Mouse (Mus musculus): ENCODE measurements around the gene Arhgap27. TPM values are rescaled to one million over a fixed set of nuclear protein-coding genes. Genes with fewer than 3 reads are reported as not detected.

The Arhgap27 gene
- polyA plus RNA-seq, 1 experiment: 61.0 TPM

DNA sequence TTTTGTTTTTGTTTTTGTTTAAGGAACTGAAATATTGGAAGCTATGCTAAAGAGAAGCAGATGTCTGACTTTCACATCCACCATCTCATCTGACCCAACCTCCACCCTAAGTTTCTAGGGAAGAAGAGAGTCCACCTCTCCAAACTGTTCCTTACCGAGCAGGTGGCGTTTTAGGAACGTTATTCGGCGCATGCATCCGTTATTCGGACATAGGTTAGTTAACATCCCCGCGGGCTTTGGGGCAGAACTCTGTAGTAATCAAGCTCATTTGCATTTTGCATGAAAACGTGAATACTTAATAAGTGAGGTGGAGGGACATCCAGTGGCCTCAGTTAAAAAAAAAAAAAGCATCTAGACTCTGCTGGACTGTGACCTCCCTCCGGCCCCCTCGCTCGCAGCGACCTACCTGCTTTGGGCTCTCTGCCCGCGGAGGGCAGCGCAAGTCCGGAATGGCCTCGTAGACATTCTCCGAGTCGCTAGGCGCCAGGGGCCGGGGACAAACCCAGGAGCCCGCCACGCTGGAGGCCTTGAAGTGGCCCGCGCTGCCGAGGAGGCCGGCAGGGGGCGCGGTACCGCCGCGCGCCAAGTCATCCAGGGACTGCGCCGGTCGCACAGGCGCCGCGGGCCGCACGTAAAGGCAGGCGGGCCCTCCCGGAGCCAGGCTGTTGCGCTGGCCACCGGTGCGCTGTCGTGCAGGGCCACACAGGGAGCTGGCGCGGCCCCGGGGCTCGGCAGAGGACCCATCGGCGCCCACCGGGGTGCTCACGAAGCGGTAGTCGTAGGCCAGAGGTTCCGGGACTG is 3.5 kb downstream of the Arhgap27 start:
- WGBS: 8% methylated on average over 60 of the region's 60 CpGs
- no peak for DNase-seq (ENCODE audit: low read depth, low spot score)

DNA sequence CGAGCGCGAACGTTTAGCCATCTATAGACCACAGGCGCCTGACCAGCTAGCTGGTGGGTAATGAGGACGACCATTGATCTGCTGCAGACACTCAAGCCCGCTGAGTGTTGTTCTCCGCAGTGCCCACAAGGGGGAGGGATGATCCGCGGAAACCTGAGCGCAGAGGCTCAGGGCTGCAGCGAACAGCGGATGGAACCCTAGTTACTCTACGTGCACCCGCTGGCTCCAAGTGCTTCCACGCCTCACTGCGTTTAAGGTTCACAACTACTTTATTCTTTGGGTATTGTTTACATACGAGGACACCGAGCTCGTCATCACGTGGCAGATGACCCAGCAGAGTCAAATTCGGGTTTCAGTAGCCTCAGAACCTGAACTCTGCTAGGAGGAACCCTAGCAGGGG is 4.4 kb downstream of the Arhgap27 start:
- WGBS: 3% methylated on average over 22 of the region's 22 CpGs
- DNase-seq (ENCODE audit: low read depth, low spot score): no peak

DNA sequence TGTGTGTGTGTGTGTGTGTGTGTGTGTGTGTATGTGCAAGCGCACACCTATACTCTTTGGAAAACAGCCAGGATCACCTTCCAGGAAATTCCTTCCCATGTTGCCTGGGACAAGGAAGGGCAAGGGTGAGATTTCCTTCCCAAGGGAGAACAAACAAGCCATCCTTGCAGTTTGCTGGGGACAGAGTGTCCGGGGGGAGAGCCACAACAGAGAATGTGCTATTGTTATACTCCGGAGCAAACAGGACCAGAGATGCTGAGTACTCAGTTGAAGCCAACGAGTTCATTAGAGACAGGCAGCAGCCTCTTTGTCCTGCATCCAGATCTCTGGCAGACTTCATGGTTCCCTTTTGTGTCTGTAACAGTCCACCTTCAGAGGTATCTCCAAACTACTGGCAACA is 5.2 kb downstream of the Arhgap27 start:
- no peak for DNase-seq (ENCODE audit: low read depth, low spot score)
- 33% methylated on average over 4 of the region's 4 CpGs for WGBS

DNA sequence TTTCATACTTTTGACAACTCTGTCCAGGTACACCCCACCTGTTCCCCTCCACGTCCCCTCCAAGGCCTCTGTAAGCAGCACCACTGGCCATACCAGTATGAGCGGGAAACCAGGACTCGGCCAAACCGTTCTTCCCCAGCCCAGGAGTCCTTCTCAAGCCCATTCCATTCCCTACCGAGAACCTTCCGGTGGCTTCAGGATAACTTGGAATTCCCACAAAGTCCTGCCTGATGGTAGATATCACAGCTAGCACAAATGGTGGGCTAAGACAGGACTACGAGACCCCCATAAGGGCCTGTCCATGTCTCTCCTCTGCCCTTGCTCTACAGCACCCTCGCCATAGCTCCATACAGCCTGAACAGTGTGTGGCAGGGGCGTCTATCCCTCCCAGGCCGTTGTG is 5.8 kb downstream of the Arhgap27 start:
- WGBS: 89% methylated on average over 10 of the region's 10 CpGs
- DNase-seq (ENCODE audit: low read depth, low spot score): no peak

DNA sequence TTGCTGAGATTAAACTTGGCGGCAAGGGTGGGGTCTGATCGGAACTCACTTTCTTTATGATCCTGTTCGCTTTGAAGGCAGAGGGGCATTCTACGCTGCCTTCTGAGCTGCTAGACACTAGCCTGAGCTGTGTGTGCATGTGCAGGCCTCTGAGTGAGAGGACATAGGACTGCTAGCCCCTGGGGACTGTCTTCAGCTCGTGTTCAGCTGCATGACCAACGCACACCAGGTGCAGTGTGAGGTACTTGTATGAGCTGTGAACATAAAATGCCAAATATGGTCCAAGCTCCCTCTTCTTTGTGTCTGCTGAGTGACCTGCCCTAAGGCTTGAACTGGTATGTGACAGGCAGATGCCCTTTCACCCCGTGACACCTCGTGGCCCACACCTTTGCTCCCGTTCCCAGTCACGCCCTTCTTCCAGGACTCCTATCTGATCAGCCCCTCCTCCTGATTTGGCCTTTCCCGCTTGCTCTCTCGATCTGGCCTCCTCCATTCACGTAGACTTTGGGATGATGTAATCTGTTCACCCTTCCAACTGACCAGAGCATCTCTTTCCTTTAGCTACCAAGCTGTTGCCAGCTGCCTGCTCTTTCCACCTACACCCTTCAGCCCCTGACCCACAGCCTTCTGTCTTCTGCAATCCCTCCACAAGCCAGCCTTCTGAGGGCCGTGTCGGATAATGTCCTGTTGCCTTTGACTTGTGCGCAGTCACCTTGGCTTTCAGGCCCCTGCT is 6.4 kb downstream of the Arhgap27 start:
- WGBS: 57% methylated on average over 16 of the region's 16 CpGs
- no peak for DNase-seq (ENCODE audit: low read depth, low spot score)

DNA sequence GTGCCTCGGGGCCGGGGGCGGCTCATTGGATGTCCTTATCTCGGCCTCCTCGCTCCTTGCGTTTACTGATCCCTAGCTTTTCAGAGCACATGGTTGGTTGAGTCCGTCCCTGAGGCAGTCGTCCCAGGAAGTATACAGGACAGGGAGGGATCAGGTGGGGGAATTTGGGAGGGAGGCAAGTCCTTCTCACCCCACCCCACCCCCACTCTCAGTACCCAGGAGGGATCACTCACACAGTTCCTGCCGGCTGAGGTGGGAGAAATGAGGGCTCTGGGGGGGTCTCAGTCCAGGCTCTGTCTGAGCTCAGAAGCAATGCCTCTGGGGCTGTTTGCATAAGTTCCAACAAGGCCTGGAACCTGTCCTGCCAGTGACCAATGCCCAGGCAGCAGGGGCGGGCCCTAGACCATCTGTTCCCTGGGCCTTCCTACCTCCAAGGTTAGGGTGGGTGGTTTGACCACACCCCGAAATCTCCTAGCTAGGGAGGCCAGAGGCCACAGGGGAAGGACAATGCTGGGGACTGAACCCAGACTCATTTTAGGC is 7.4 kb downstream of the Arhgap27 start:
- 20% methylated on average over 11 of the region's 11 CpGs for WGBS
- DNase-seq (ENCODE audit: low read depth, low spot score): no peak

DNA sequence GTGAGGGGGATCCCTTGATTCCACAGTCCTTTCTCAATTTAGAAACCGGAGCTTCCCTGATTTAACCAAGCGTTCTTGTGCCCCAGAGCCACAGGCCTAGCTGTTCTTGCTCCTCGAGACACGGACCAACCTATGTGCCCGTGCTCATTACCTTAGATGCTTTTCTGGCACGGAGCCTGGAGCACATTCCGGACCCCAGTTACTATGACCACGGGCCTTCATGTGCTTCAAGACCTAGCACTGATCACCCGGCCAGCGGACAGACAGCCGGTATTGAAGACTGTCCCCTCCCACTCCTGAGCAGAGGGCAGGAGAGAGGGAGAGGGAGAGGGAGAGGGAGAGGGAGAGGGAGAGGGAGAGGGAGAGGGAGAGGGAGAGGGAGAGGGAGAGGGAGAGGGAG is 8.2 kb downstream of the Arhgap27 start:
- 12% methylated on average over 11 of the region's 11 CpGs for WGBS
- DNase-seq (ENCODE audit: low read depth, low spot score): no peak

DNA sequence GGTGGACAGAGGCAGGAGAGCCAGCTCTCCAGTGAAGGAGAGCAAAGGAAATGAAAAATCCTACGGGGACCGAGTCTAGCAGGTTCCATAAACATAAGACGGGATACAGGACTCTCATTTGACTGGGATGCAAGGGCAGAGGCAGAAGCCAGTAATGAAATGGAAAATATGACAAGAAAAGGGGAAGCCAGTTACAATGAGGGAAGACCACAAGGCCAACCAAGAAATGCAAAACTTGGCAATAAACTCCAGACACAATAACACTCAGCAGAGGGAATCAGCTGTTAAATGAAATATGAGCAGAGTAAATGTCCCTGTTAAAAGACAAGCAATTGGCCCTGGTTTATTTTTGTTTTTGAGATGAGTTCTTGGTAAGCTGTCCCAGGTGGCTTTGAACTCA is 9.5 kb downstream of the Arhgap27 start:
- no peak for DNase-seq (ENCODE audit: low read depth, low spot score)
- WGBS: 41% methylated on average over 3 of the region's 3 CpGs

DNA sequence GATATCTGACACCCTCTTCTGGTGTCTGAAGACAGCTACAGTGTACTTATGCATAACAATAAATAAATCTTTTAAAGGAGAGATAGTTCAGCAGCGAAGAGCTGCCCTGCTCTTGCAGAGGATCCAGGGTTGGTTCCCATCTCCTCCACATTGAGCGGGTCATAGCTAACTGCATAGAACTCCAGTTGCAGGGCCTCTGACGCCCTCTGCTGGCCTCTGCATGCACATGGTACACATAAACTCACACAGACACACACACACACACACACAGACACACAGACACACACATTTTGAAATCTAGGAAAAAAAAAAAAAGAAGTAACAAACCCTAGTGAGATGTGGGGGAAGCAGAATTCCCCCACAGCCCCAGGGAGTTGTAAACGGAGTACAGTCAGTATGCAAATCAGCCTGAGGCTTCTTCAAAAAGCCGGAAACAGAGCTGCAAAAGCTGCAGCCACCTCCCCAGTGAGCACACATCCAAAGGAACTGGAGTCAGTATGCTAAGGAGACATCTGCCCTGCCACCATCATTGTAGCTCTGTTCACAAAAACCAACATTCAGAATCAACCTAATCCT is 11.2 kb downstream of the Arhgap27 start:
- 90% methylated on average over 5 of the region's 5 CpGs for WGBS
- DNase-seq (ENCODE audit: low read depth, low spot score): no peak

DNA sequence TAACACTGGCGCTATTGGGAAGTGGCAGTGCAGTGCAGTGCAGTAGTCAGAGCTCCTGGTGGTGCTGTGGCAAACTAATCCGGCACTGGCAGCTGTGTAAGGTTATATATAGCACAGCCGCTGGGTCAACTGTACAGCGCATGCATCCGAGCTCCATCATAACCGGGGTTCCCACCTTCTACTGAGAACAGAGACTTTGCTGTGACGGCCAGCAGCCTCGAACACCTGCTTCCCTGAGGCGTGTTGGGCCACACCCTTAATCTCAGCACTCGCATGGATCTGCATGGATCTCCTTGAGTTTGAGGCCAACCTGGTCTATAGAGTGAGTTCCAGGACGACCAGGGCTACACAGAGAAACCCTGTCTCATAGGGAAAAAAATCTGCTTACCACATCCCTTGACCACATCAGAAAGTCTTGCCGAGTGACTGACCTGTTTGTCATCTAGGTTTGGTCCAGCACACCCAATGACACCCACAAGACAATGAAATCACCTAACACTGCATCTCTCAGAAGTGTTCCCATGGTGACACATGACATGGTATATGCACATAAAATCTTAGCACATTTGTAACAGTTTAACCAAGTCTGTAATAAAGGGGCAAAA is 12.7 kb downstream of the Arhgap27 start:
- 32% methylated on average over 12 of the region's 12 CpGs for WGBS
- no peak for DNase-seq (ENCODE audit: low read depth, low spot score)

DNA sequence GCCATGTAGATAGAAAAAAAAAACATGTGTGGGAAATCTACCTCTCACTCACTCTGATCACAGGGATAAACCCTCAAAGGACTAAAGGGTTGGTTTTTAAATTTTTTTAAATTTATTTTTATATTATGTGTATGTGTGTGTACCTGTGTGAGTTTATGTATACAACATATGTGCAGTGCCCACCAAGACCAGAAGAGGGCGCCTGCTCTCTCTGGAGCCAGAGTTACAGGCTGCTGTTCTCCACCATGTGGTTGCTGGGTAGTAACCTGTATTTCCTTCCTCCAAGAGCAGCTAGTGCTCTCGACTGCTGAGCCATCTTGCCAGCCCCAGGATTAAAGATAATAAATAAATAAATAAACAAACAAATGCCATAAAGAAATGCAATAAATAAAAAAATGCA is 13.8 kb downstream of the Arhgap27 start:
- WGBS: 83% methylated on average over 2 of the region's 2 CpGs
- no peak for DNase-seq (ENCODE audit: low read depth, low spot score)

DNA sequence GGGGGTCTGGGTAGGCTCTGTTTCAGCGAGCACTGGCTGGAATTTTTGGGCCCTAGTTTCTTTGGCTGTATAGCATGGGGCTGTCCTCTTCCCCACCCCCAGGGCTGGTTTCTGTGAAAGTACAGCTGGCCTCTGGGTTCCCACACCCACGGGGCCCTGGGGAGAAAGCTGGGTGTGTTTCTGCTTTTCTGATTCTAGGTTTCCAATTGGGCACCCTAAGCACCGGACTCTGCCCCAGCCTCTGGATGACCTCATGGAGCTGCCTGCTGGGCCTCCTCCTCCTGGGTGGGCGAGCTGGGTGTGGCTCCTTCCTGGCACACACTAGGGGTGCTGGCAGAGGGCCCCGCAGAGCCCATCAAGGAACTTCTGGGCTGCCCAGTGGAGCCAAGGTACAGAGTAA is 16.8 kb downstream of the Arhgap27 start:
- WGBS: 10% methylated on average over 5 of the region's 5 CpGs
- no peak for DNase-seq (ENCODE audit: low read depth, low spot score)

DNA sequence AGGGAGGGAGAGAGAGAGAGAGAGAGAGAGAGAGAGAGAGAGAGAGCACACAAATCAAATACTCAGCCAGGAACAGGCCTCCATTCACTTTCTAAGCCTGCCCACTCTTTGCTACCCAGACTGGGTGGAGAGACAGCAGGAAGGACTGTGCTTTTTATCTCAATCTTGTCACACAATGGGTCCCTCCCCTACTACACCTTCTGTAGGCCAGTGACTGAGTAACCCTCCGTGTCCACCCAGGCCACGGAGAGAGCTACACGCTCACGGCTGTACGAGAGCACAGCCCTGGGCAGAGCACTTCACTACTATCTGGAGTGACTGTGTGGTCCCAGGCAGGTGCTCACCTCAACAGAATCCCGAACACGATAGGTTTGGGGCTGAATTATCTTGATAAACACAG is 17.3 kb downstream of the Arhgap27 start:
- 16% methylated on average over 7 of the region's 7 CpGs for WGBS
- DNase-seq (ENCODE audit: low read depth, low spot score): no peak

DNA sequence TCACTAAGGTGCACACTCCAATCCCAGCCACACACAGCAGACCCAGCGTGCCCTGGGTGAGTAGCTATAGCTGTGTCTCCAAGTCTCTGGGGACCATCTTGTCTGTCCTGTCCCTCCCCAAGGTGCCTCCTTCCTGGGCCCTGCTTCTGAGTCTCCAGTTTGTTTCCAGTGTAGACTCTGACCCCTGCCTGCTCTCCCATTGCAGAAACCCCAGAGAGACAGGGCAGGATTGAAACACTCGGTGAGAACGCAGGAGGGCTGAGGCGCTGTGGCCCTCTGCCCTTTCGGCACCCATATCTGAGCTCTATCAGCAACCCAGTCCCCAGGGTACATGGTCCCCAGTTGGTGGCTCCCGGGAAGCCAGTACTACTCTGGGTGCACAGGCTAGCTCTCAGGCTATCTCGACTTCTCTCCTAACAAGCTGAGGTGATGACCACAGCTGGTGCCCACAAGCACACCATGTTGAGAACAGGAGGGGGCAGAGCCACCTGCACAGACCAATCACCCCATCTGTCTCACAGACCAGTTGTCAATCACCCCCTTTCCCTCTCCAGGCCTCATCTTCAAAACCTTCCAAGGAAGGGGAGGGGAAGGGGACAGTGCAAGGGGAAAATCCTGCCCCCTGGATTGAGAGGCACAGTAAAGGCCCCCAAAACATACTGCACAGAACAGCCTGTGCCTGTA is 17.9 kb downstream of the Arhgap27 start:
- no peak for DNase-seq (ENCODE audit: low read depth, low spot score)
- WGBS: 48% methylated on average over 7 of the region's 7 CpGs

DNA sequence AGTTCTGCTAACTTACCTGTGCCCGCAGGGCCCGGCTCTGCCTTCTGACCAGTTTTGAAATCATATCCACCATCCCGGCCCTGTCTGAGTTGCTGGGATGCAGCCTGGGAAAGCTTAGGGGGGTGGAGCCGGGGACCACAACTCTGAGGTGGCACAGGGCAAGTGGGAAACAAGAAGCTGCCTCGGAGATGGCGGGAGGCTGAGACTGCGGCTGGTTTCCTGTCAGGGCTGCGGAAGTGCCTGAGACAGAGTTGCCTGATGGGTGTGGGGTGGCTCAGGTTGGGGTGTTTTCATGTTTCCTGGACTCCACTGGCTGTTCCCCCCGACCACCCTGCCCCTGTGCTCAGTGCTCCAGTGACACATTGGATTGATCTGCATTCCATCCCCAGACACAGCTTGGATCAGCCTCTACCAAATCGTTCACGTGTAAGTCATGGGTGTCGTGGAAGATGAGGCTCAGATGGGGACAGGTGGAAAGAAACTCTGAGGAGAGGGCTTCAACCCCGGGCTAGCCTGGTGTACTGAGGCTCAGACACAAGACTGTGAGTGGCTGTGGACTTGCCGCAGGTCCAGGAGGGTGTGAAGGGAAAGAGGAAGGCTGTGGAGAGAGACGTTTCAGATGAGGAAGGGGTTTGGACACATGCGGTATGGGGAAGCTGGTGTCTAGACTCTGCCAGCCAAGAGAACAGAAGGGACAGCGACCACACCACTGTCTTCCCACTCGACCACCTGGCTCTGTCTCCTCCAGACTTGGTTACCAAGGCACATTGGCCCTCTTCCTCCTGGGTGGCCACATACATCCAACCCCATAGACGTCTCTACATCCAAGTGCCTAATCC is 18.8 kb downstream of the Arhgap27 start:
- DNase-seq (ENCODE audit: low read depth, low spot score): no peak

DNA sequence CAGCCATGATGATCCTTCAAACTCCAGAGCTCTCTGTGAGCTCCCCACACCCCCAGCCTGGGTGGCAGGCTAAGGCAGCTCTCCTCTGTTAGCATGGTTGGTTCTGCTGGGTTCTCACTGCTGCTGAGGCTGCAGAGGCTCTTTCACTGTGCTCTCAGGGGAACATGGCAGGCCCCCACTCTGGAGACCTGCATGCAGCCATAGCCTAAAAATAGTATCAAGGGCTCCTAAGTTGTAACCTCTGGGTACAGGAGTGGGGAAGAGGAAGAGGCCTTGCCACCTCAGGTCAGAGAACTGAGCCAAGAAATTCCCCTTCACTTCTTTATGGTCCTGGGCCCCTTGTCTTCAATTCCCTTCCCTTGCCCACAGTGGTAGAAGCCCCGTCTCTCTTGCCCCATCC is 19.6 kb downstream of the Arhgap27 start:
- WGBS: 76% methylated on average over 1 of the region's 1 CpGs
- no peak for DNase-seq (ENCODE audit: low read depth, low spot score)

More for the DNA sequence above, 18.8 kb downstream of the Arhgap27 start:
- 68% methylated on average over 19 of the region's 19 CpGs for WGBS

DNA sequence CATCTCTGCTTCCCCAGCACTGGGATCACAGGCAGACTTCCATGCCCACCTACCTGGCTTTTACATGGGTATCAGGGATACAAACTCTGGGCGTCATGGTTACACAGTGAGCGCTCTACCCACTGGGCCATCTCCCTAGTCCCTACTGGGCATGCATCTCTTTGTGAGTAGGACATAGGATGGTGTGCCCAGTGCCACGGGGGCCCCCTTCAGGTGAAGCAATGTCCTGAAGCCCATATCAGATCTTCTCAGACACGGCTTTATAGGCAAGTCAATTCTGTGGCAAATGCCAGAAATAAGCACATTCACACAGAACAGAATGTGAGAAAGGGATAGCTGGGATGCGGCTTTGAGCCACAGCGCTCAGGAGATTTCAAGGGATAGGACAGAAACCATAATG is 20.4 kb downstream of the Arhgap27 start:
- 87% methylated on average over 6 of the region's 6 CpGs for WGBS
- DNase-seq (ENCODE audit: low read depth, low spot score): no peak

DNA sequence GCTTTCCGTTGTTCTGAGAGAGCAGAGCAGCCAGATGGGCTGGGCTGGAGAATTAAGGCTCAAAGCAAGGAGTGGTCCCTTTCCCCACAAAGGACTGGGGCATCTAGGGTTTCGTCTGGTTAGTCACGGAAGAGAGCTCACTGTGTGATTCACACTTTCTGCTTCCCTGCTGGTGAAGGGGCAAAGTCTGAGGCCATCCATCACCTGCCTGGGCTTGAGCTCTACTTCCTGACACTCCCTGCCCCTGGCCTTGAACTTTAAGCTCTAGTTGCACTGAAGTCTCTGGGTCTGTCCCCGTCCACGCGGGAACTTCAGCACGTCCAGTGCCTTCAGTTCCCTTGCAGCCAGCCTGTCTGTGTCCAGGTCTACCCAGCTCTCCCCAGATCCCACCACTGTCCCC is 22.8 kb downstream of the Arhgap27 start:
- 11% methylated on average over 7 of the region's 7 CpGs for WGBS
- DNase-seq (ENCODE audit: low read depth, low spot score): no peak

DNA sequence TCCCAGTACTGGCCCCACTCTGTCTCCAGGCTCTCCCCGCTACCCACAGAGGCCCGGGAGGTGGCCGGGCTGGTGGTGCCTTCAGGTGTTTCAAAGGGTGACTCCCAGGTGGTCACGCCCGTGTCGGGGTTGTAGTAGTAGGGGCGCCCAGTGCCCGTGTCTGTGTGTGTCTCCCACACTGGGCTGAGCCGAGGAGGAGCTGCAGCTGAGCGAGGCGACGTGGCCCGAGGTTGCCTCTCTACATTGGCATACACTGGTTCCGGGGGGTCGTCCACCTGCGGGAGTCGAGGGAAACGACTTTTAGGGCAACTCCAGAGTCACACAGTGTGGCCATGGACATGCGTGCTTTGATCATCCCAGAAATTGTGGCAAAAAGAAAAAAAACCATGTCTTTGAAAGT is 23.4 kb downstream of the Arhgap27 start:
- no peak for DNase-seq (ENCODE audit: low read depth, low spot score)
- WGBS: 19% methylated on average over 19 of the region's 19 CpGs
